Mouse (Mus musculus) intestine, postnatal 0 days (tissue): ENCODE results near the gene Il18rap. TPM values are rescaled to one million over a fixed set of nuclear protein-coding genes. Genes with fewer than 3 reads are reported as not detected.
A peak's percentile ranks its signal among the peaks of the same experiment; 100 is the strongest.
"Not testable (repeated sequence)": the region's sequence is repeated elsewhere in the genome, so short reads cannot be mapped to it uniquely, and the experiment has no call there.

Experiments used
- ATAC-seq: fragments of 200-750 bp; cut with Nextera tagmentation; 2 replicates; pipeline ENCODE4 v1.8.0; 2017; ENCODE audit warnings: mild to moderate bottlenecking, moderate TSS enrichment, moderate library complexity
- H3K27ac ChIP-seq: fragments of 300-500 bp; sonication (generic); 2 replicates; pipeline ENCODE4 v1.5.1; 2014; ENCODE audit warnings: mild to moderate bottlenecking, low read depth, low read length, moderate library complexity
- H3K27me3 ChIP-seq: fragments of 300-500 bp; sonication (generic); replicated peaks from 2 replicates; pipeline ENCODE4 v1.6.1; 2014; ENCODE audit warnings: low read length, mixed read lengths; ENCODE audit not compliant: control insufficient read depth, insufficient read depth
- H3K36me3 ChIP-seq: fragments of 300-500 bp; sonication (generic); 2 replicates; pipeline ENCODE4 v1.6.1; 2014; ENCODE audit warnings: mild to moderate bottlenecking, moderate library complexity; ENCODE audit not compliant: control insufficient read depth, insufficient read depth
- H3K4me1 ChIP-seq: fragments of 300-500 bp; sonication (generic); replicated peaks from 2 replicates; pipeline ENCODE4 v1.6.1; 2014; ENCODE audit warnings: antibody characterized with exemption, low read length, mixed read lengths; ENCODE audit not compliant: control insufficient read depth, insufficient read depth
- H3K4me2 ChIP-seq: fragments of 300-500 bp; sonication (generic); replicated peaks from 2 replicates; pipeline ENCODE4 v1.6.1; 2014; ENCODE audit warnings: low read depth, mild to moderate bottlenecking, moderate library complexity
- H3K4me3 ChIP-seq: fragments of 300-500 bp; sonication (generic); 2 replicates; pipeline ENCODE4 v1.5.1; 2014; ENCODE audit warnings: low read depth, low read length
- H3K9ac ChIP-seq: fragments of 300-500 bp; sonication (generic); 2 replicates; pipeline ENCODE4 v1.6.1; 2014; ENCODE audit warnings: mild to moderate bottlenecking, low read depth, low read length
- H3K9me3 ChIP-seq: fragments of 300-500 bp; sonication (generic); 2 replicates; pipeline ENCODE4 v1.6.1; 2016; ENCODE audit warnings: mixed run types; ENCODE audit not compliant: control insufficient read depth
- CTCF ChIP-seq: sonication (generic); IDR thresholded peaks from 2 replicates; pipeline ENCODE4 v1.5.1; 2016; ENCODE audit warnings: low read depth, mild to moderate bottlenecking, control low read depth, antibody characterized with exemption, moderate library complexity
- whole genome bisulfite sequencing: fragments of 180-500 bp; shearing (Covaris S2); extraction: QIAGEN DNeasy Blood & Tissue Kit; methylation state at CpG from one replicate; pipeline ENCODE4 v1.1.7; 2014; 5-methylcytosine and 5-hydroxymethylcytosine counted together
- polyA plus RNA-seq: library from polyadenylated mRNA; unstranded; fragments of >200 nt; fragmentation: Nextera tagmentation; extraction: Ambion mirVana; gene quantifications from 2 replicates; pipeline ENCODE4 v1.2.1, GENCODE M21; 2015

The Il18rap gene
- polyA plus RNA-seq, 1 experiment from 2014 or later: 0.39 TPM

- Histone ChIP-seq H3K27ac (no peak within 1 kb of the TSS), H3K9me3 (no peaks in the 10 kb centered on the region), H3K4me3 (peak within 1 kb of the TSS; percentile 17; the same call in 1 of the 2 replicates), H3K9ac (no peak within 1 kb of the TSS), H3K4me1 (no peaks in the 10 kb centered on the region), H3K27me3 (no peaks in the 10 kb centered on the region), H3K4me2 (peak within 1 kb of the TSS; percentile 60), H3K36me3 (no peaks in the 10 kb centered on the region)
- no peak for ATAC-seq
- 5% methylated on average over 7 of the region's 7 CpGs for WGBS
- TF ChIP-seq CTCF: peak; percentile 94
Measured at GRCm38 (mm10) chr1:40579784-40580183, 64.6 kb downstream of the Il18rap start, which contains the start of gene Slc9a4. TSS of gene Slc9a4 (plus strand) at chr1:40580081.

GRCm38 (mm10) chr1:40580269-40580668, 65.1 kb downstream of the Il18rap start:
- Histone ChIP-seq H3K4me3 (peak overlapping the region; percentile 17; the same call in 1 of the 2 replicates), H3K4me2 (peak overlapping the region; percentile 60), H3K4me1 (no peaks in the 10 kb centered on the region), H3K27ac (no peak overlapping the region), H3K9ac (no peak overlapping the region), H3K36me3 (no peaks in the 10 kb centered on the region), H3K27me3 (no peaks in the 10 kb centered on the region), H3K9me3 (no peaks in the 10 kb centered on the region)
- 41% methylated on average over 14 of the region's 14 CpGs for WGBS
- no peak for TF ChIP-seq CTCF
- no peak for ATAC-seq

GRCm38 (mm10) chr1:40586776-40587175, 71.6 kb downstream of the Il18rap start:
- 89% methylated on average over 5 of the region's 5 CpGs for WGBS
- Histone ChIP-seq H3K27ac (no peak overlapping the region), H3K4me1 (no peaks in the 10 kb centered on the region), H3K36me3 (no peaks in the 10 kb centered on the region), H3K4me2 (no peak overlapping the region), H3K9me3 (no peaks in the 10 kb centered on the region), H3K27me3 (no peaks in the 10 kb centered on the region), H3K4me3 (no peak overlapping the region), H3K9ac (no peak overlapping the region)
- TF ChIP-seq CTCF: no peak
- ATAC-seq: no peak

GRCm38 (mm10) chr1:40590931-40591330, 75.8 kb downstream of the Il18rap start:
- no peaks in the 10 kb centered on the region for H3K36me3 ChIP-seq
- H3K9me3 ChIP-seq: no peaks in the 10 kb centered on the region
- no peak overlapping the region for H3K4me2 ChIP-seq
- 78% methylated on average over 4 of the region's 4 CpGs for WGBS
- H3K27ac ChIP-seq: no peak overlapping the region
- H3K4me1 ChIP-seq: no peaks in the 10 kb centered on the region
- no peak for TF ChIP-seq CTCF
- H3K9ac ChIP-seq: no peak overlapping the region
- peak; percentile 74 for ATAC-seq
- H3K4me3 ChIP-seq: no peak overlapping the region
- H3K27me3 ChIP-seq: no peaks in the 10 kb centered on the region

- Histone ChIP-seq H3K4me3 (no peak overlapping the region), H3K9ac (no peak overlapping the region), H3K4me2 (no peak overlapping the region), H3K27me3 (no peaks in the 10 kb centered on the region), H3K36me3 (no peaks in the 10 kb centered on the region), H3K27ac (no peak overlapping the region), H3K9me3 (no peaks in the 10 kb centered on the region), H3K4me1 (no peaks in the 10 kb centered on the region)
- TF ChIP-seq CTCF: no peak
- ATAC-seq: no peak
- WGBS: 55% methylated on average over 5 of the region's 5 CpGs
Measured at GRCm38 (mm10) chr1:40597822-40598221, 82.7 kb downstream of the Il18rap start.

- not testable (repeated sequence) for H3K4me1 ChIP-seq, H3K27me3 ChIP-seq, H3K9ac ChIP-seq, H3K27ac ChIP-seq, H3K9me3 ChIP-seq, H3K4me2 ChIP-seq, H3K4me3 ChIP-seq, H3K36me3 ChIP-seq, ATAC-seq
- 90% methylated on average over 9 of the region's 9 CpGs for WGBS
Measured at GRCm38 (mm10) chr1:40599661-40600060, 84.5 kb downstream of the Il18rap start.
